Mouse (Mus musculus): ENCODE results near the gene Insc. TPM values are rescaled to one million over a fixed set of nuclear protein-coding genes. Genes with fewer than 3 reads are reported as not detected.

Gene Insc
- total RNA-seq, 4 experiments from 2014 or later: 4.0 to 5.2 (median 4.7) TPM

DNA sequence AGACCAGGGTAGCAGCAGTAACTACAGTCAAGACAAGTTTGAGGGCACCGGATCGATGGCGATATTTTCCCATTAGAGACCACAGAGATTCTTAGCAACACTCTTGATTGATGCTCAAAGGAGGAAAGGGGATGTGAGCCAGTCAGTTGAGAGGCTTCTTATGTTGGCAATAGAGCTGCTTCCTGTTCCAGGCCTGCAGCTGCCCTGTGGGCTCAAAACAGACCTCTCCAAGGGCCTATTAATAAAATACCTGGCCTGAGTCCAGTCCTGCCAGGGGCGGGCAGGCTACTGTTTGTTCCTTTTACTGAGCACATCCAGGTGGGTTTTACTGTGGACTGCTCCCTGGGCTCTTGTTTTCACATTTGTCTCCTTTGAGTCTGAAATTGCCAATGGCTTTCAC is 83.9 kb downstream of the Insc start:
- no peak for DNase-seq (ENCODE audit: low spot score in 2 of 2)

DNA sequence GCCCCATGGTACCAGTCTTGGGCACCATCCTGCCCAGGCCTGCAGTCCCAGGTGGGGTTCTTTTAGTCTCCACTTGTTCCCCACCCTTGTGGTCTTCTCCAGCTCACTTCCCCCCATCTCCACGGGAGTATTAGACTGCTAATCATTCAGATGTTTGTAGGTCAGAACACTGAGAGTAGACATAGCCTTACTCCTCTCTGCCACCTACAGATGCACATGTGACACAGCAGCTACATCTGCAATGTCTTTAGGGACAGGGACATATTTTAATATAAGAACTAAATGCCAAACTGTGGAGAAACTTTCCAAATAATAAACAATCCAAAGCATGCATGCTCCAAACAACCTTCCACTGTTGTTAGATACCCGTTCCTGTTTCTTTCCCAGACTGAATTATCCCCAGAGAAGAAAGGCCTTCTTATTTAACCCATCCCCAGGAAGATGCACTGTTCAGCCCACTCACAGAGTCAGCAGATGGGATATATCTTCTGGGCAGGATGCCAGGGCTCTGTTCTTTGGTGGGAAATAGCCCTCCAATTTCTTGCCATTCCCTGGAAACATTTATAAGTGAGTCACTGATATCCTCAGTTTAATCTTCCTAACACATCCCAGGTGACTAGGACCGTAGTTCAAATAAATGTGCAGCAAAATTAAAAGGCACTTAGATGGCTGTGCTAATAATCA is 88.9 kb downstream of the Insc start:
- peak; percentile 12 to 37 for DNase-seq (ENCODE audit: low spot score in 2 of 2)

DNA sequence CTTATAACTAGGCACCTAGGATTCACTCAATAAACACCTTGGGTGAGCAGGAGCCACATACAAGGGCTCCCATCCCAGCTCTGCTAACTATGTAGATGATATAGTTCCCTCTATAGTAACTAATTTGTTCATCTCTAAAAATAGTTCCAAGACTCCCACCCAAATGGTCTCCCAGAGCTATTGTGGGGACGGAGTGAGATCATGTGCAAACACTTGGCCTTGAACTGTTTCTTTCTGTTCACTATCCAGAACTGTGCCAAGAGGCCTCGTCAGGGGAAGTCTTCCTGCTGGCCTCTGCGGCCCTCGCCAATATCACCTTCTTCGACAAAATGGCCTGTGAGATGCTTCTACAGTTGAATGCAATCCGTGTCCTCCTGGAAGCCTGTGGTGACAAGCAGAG is 91.0 kb downstream of the Insc start:
- DNase-seq (ENCODE audit: low spot score in 2 of 2): no peak

- DNase-seq (ENCODE audit: low spot score in 2 of 2): peak; percentile 13 to 36
Observed at GRCm38 (mm10) chr7:114837268-114837667, 93.8 kb downstream of the Insc start.

- DNase-seq (ENCODE audit: low spot score in 2 of 2): no peak
Observed at GRCm38 (mm10) chr7:114840029-114840745, 96.7 kb downstream of the Insc start.

DNA sequence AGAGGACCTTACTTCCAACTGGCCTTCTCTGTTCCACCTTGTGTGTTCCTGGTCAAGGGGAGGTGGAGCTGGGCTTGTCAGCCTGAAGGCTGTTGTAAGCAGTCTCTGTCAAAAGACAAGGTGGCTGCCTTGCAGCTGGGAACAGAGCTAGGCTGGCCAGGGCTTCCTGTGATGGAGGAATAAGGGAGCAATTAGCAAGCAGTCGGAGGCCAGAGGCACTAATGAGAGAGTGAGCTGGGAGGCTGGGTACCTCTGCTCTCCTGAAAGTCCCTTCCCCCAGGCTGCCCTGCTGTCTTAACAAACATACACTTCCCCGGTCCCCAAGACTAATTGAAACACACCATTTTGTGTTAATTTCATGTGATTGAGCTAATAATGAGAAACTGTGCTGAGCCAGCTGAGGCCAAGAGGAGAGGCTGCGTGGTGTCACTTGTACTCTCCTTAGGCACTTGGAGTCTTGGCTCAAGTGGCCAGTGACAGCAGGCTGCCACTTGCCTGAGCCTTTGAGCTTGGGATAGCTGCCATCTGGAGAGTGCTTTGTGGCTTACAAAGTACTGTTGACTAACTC is 99.2 kb downstream of the Insc start:
- DNase-seq (ENCODE audit: low spot score in 2 of 2): peak in 1 of 2 experiments; percentile 7

DNA sequence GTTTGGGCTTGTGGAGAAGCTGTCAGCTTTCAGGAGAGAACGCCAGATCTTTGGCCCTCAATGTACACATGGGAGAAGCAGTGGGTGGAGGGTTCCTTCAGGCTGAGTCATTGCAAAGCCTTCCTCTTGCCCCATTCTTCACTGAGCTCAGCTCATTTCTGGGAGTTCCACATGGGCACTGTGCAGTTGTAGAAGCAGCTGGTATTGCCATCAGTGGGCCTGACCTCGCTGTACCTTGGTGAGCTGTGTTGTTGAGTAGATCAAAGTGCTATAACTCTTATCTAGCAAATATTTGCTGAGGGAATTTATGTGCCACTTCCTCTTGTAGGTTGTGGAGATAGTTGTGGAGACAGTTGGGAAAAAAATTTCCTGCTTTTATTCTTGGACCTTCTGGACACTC is 103.7 kb downstream of the Insc start:
- DNase-seq (ENCODE audit: low spot score in 2 of 2): no peak

DNA sequence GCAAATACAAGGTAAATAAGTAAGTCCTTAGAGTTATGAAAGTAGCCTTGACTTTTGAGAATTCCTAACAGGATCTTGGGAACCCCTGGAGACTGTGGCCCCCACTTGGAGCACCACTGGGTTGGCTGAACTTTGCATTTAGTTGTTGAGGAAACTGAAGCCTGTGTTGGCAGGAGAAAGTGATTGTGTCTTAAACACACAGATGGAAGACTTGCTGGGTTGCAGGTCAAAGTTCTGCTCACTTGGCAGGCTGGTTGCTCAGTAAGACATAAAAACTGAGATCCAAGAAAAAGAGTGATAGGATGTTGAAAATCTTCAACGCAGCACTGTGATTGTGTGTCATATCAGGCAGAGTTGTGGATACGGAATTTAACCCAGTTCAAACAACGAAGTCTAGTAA is 108.9 kb downstream of the Insc start:
- DNase-seq (ENCODE audit: low spot score in 2 of 2): no peak

DNA sequence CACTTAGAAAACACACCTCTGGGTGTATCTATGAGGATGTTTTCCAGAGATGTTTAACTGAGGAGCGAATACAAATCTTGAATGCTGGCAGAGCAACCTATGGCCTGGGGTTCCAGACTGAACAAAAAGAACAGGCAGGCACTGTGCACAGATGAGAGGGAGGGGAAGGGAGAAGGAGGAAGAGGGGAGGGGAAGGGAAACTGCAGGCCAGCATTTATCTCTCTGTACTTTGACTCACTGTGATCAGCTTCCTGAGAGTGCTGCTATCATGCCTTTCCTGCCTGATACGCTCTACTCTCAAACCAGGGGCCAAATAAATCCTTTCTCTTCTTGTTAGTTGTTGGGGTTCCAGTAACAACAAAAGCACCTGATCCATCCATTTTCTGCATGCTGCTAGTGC is 110.7 kb downstream of the Insc start:
- DNase-seq (ENCODE audit: low spot score in 2 of 2): no peak

- no peak for DNase-seq (ENCODE audit: low spot score in 2 of 2)
Observed at GRCm38 (mm10) chr7:114860858-114861523, 117.5 kb downstream of the Insc start.

DNA sequence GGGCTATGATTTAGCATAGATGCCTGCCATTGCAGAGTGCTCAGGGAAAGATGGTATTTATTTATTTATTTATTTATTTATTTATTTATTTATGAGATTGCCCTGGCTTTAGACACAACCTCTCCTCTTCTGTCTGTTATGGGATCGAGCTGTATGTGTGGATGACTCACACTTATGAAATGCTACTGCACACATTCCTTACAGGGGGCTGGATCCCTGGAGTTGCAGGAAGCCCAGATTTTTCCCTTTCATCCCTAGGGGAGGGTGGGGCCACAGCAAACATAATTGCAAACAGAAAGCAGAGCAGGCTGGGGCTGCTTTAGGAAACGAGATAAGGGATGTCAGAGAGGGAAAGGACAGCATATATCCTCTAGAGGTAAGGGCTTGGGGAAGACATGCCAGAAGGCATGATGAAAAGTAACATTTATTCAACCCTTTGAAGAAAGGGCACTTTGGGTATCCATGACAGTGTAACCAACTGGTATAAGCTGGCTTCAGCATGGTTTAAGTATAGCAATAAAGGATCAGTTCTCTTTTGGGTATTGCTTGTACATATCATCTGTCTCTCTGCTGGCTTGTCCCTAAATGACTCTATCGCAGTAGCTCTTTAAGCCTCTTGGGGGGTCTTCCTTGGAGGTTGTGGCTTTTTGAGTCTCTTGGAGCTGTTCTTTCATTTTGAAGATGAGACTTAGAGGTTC is 130.0 kb downstream of the Insc start:
- no peak for DNase-seq (ENCODE audit: low spot score in 2 of 2)

DNA sequence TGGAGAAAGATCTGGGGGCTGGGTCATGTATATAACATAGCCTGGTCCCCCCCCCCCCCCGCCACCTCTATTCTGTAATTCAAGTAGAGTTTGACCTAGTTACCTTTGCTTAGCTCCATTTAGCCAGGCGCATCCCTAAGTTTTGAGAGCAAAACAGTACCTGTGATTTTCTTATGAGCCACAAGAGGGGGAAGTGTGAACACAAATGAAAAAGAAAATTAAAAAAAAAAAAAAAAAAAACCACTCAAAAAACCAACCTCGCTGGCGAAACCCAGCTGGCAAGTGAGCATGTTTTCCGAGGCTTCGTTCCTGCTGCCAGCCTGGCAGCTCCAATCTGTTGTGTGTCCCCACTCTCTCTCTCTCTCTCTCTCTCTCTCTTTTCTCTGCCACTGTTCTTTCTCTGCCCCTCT is 130.5 kb downstream of the Insc start:
- DNase-seq (ENCODE audit: low spot score in 2 of 2): peak; percentile 34 to 69

GRCm38 (mm10) chr7:114874579-114874978 is 131.1 kb downstream of the Insc start:
- no peak for DNase-seq (ENCODE audit: low spot score in 2 of 2)

DNA sequence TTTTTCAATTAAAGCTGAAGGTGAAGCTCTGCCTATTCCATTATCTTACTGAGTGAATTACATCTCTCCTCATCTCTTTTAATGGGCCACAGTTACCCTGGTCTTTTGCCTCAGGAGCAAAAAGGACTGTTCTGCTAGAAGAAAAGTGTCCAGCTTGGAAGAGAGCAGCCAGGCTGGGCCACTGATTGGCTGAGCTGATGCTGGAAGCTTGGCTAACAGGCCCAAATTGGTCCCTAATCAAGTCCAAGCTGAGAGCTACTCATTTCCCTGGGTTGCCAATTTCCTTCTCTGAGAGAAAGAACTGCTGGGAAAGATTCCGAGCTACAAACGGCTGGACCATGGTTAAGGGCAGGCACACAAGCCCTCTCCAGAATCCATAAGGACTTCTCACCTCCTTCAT is 140.1 kb downstream of the Insc start:
- peak; percentile 18 to 44 for DNase-seq (ENCODE audit: low spot score in 2 of 2)

DNA sequence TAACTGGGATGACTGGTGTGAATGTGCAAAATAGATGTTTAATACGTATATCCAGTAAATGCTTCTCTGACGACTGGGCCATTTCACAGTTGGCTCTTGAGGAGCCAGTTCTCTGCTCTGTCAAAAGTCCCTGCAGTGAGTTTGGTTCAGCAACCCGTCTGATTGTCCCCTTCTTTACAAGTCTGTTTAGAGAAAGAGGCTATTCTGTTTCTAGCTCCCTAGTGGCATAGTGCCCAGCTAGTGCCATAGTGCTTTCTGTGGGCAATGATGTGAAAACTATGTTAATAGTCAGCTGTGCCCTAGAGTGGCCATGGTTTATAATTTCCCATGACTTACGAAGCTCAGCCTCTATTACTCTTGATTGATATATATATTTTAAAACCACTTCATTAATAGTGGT is 143.4 kb downstream of the Insc start:
- DNase-seq (ENCODE audit: low spot score in 2 of 2): peak in 1 of 2 experiments; percentile 14

GRCm38 (mm10) chr7:114890215-114890614 is 146.7 kb downstream of the Insc start:
- no peak for DNase-seq (ENCODE audit: low spot score in 2 of 2)

DNA sequence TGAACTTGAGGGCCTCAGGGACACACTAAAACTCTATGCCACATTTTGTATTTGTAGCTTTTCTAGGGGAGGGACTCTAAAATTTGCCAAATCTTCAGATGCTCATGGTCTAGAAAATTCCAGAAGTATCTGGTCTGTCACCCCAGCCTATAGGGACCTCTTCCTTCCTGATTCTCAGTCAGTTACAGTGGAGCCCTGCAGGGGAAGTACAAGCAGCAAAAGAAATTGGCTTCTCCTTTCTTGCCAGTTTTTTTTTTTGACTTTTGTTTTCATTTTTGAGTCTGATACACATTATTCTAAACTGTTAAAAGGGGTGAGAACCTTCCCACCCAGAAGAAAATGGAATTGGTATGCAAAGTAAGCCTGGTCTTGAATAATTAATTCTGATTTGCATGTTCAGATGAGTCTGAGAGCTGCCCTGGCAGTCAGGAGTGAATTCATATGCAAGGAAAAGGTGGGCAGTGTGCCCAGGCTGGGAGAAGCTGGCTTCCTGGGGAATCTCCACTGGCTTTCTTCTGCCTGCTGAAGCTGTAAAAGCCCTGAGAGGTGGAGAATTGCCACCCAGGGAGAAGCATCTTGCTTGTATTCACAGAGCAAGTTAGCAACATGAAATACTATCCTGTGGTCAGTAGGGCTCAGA is 149.2 kb downstream of the Insc start:
- peak; percentile 24 to 30 for DNase-seq (ENCODE audit: low spot score in 2 of 2)

GRCm38 (mm10) chr7:114893889-114894288 is 150.4 kb downstream of the Insc start:
- DNase-seq (ENCODE audit: low spot score in 2 of 2): no peak

DNA sequence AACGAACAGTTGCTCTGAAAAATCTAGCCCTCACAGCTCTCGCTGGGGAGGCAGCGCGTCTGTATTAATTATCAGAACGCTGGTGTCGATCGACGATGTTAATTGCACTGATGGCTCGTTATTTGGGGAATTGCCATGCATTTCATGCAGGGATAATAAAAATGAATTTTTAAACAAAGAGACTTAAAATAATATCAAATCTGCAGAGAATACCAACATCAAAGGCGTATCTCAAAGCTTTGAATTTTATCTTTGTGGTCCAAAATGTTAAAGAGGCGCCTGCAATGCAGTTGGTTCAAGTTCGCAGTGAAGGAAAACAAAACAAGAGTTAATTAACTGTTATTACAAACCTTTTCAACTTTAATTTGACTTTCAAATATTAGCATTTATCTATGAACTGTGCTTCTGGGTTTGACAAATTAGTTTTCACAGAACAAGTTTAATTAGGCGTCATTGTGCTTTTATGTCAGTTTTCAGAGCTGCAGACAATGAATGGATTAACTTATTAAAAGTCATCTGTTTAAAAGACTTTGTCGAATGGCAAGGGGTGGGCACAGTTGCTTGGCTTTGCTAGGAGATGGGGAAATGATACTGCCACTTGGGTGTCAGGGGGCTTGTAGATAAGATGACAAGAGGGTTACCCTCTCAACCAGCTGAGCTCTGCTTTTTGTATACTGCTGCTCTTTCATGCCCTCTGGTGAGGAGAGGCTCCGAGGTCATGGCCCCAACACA is 153.6 kb downstream of the Insc start:
- no peak for DNase-seq (ENCODE audit: low spot score in 2 of 2)
